ENCODE assay signal across 19 mouse cellular contexts in the genomic region with DNA sequence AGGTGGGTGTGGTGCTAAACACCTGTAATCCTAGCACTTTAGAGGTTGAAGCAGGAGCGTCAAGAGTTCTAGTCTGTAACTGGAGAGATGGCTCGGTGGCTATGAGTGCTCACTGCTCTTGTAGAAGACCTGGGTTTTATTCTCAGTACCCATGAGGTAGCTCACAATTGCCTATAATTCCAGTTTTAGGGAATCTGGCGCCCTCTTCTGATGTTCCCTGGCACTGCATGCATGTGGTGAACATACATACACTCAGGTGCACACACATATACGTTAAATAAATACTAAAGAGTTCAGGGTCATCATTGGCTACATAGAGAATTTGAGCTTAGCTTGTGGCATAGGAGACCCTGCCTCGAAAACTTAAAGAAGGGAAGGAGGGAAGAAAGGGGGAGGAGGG. TPM values are rescaled to one million over a fixed set of nuclear protein-coding genes. Genes with fewer than 3 reads are reported as not detected.
DNase-seq lines count a peak whose midpoint lies in the region; ATAC-seq and TF ChIP-seq lines count a peak whose summit lies in the region.
"Had no signal": no experiment of that assay in that cellular context is flagged by ENCODE, and none has a peak within 500 bp of the region (broad histone marks: within the 10 kb centered on the region; RNA-seq: fewer than 3 reads in every experiment).

No protein-coding gene starts in this region.

- H3K9me3 ChIP-seq in heart, postnatal 0 days (replicated peaks; ENCODE audit: control insufficient read depth, low read length): 0 out of 2 replicates have a peak, but pooled peaks cover 7% of the 10 kb centered on the region
- H3K9me3 ChIP-seq in heart, embryonic 11.5 days (replicated peaks; ENCODE audit: control insufficient read depth, low read length): no peaks in the 10 kb centered on the region
- H3K9me3 ChIP-seq in liver, postnatal 0 days (ENCODE audit: low read length): no peaks in the 10 kb centered on the region
- H3K9me3 ChIP-seq: limb, embryonic 12.5 days had no signal

- no peak overlapping the region for H3K27ac ChIP-seq in heart, postnatal 0 days (ENCODE audit: low read depth)
- no peak overlapping the region for H3K27ac ChIP-seq in heart, embryonic 11.5 days (ENCODE audit: low read depth, low read length)
- H3K27ac ChIP-seq in liver, postnatal 0 days (ENCODE audit: low read depth): no peak overlapping the region
- H3K27ac ChIP-seq: limb, embryonic 12.5 days; liver, embryonic 12.5 days had no signal

- no peaks in the 10 kb centered on the region for H3K27me3 ChIP-seq in heart, postnatal 0 days (ENCODE audit: control insufficient read depth, insufficient read depth, low read length)
- no peaks in the 10 kb centered on the region for H3K27me3 ChIP-seq in heart, embryonic 11.5 days (ENCODE audit: control insufficient read depth, insufficient read depth, low read length)
- no peaks in the 10 kb centered on the region for H3K27me3 ChIP-seq in liver, postnatal 0 days (ENCODE audit: insufficient read depth, low read length)
- H3K27me3 ChIP-seq: limb, embryonic 12.5 days; liver, embryonic 12.5 days had no signal

- 0 out of 2 replicates have a peak, but pooled peaks have one; percentile 3 for TF ChIP-seq CTCF in heart, postnatal 0 days (IDR thresholded peaks at IDR 0.05; ENCODE audit: low read depth)
- 0 out of 2 replicates have a peak, but pooled peaks have one; percentile 13 for TF ChIP-seq CTCF in liver, postnatal 0 days (IDR thresholded peaks at IDR 0.05; ENCODE audit: low read depth)

- 92% methylated on average over 5 of the region's 5 CpGs for WGBS in heart, postnatal 0 days
- 83% methylated on average over 5 of the region's 5 CpGs for WGBS in heart, embryonic 11.5 days (ENCODE audit: insufficient replicate concordance)
- WGBS in liver, postnatal 0 days (ENCODE audit: insufficient replicate concordance): 83% methylated on average over 5 of the region's 5 CpGs

- H3K4me3 ChIP-seq in heart, postnatal 0 days (ENCODE audit: low read depth, low read length): no peak overlapping the region
- H3K4me3 ChIP-seq in heart, embryonic 11.5 days (ENCODE audit: low read depth, low read length): no peak overlapping the region
- no peak overlapping the region for H3K4me3 ChIP-seq in liver, postnatal 0 days (ENCODE audit: low read depth, low read length)
- H3K4me3 ChIP-seq: limb, embryonic 12.5 days; liver, embryonic 12.5 days had no signal

- H3K4me1 ChIP-seq in heart, postnatal 0 days (ENCODE audit: control insufficient read depth, insufficient read depth): peaks cover 18% of the 10 kb centered on the region
- peaks cover 12% of the 10 kb centered on the region for H3K4me1 ChIP-seq in heart, embryonic 11.5 days (ENCODE audit: control insufficient read depth, insufficient read depth, low read length)
- no peaks in the 10 kb centered on the region for H3K4me1 ChIP-seq in liver, postnatal 0 days (ENCODE audit: insufficient read depth)
- H3K4me1 ChIP-seq: liver, embryonic 12.5 days had no signal

- H3K36me3 ChIP-seq in heart, postnatal 0 days (replicated peaks; ENCODE audit: control insufficient read depth, insufficient read depth, low read length): no peaks in the 10 kb centered on the region
- H3K36me3 ChIP-seq in heart, embryonic 11.5 days (ENCODE audit: control insufficient read depth, insufficient read depth, low read length): no peaks in the 10 kb centered on the region; the same call in 1 of the 2 replicates
- H3K36me3 ChIP-seq in liver, postnatal 0 days (replicated peaks; ENCODE audit: insufficient read depth, low read length): no peaks in the 10 kb centered on the region
- H3K36me3 ChIP-seq: G1E; limb, embryonic 12.5 days; liver, embryonic 12.5 days had no signal

- no peak for DNase-seq in heart, postnatal 0 days (ENCODE audit: low spot score)
- no peak for DNase-seq in liver, postnatal 0 days
- no peak for DNase-seq in liver
- DNase-seq in ZHBTc4 (ENCODE audit: low read depth, low spot score): peak; percentile 62
- no peak for DNase-seq in adrenal gland, postnatal 36 days
- DNase-seq in gastrocnemius, postnatal 25 days: no peak
- DNase-seq: cerebellum, adult 11 months; cerebellum, adult 9-11 months; gastrocnemius, postnatal 36 days; kidney, adult 8-10 months; kidney, postnatal 25 days; lung, adult 2 months; lung, postnatal 14 days; thymus, adult 2 months had no signal

- H3K9ac ChIP-seq in heart, postnatal 0 days (replicated peaks; ENCODE audit: low read depth, low read length): no peak overlapping the region
- no peak overlapping the region for H3K9ac ChIP-seq in heart, embryonic 11.5 days (ENCODE audit: low read depth, low read length)
- H3K9ac ChIP-seq in liver, postnatal 0 days (replicated peaks): no peak overlapping the region
- H3K9ac ChIP-seq: limb, embryonic 12.5 days; liver, embryonic 12.5 days had no signal

- no peak overlapping the region for H3K4me2 ChIP-seq in heart, postnatal 0 days (ENCODE audit: low read depth, low read length)
- no peak overlapping the region for H3K4me2 ChIP-seq in heart, embryonic 11.5 days
- H3K4me2 ChIP-seq in liver, postnatal 0 days (ENCODE audit: low read depth, low read length): no peak overlapping the region
- H3K4me2 ChIP-seq: limb, embryonic 12.5 days; liver, embryonic 12.5 days had no signal

- ATAC-seq in heart, postnatal 0 days (ENCODE audit: insufficient read depth, low read depth): no peak
- no peak for ATAC-seq in heart, embryonic 11.5 days (replicated peaks; ENCODE audit: insufficient number of reproducible peaks, low FRiP score, low TSS enrichment)
- no peak for ATAC-seq in liver, postnatal 0 days
- ATAC-seq: liver, embryonic 12.5 days had no signal

- no peak for TF ChIP-seq EP300 in heart, postnatal 0 days (IDR thresholded peaks at IDR 0.05; ENCODE audit: low read depth)
- TF ChIP-seq EP300 in liver, postnatal 0 days (IDR thresholded peaks at IDR 0.05; ENCODE audit: low read depth): no peak

RNA-seq across cellular contexts. Expression of a gene that starts 35.6 kb away (rescaled TPM):
- not detected in 2 replicates for total RNA-seq in heart, postnatal 0 days (2014; rRNA removed; ENCODE audit: low replicate concordance)
- polyA plus RNA-seq in heart, postnatal 0 days (2015; fragmentation: Nextera tagmentation; extraction: Ambion mirVana): 1.7 and 2.3 TPM in 2 replicates
- 0.25 and 0.60 TPM in 2 replicates for polyA plus RNA-seq in heart, embryonic 11.5 days (2014; fragmentation: Nextera tagmentation; extraction: Ambion mirVana)
- polyA plus RNA-seq in liver, postnatal 0 days (2015; fragmentation: Nextera tagmentation; extraction: Ambion mirVana): 5.5 and 6.3 TPM in 2 replicates
- total RNA-seq in adrenal gland, postnatal 36 days (2021): not detected
- total RNA-seq in gastrocnemius, postnatal 25 days (2021): under 1 TPM; 0.48 to 0.49 TPM
- total RNA-seq: adrenal gland, postnatal 4 days; G1E had no signal
- polyA plus RNA-seq: G1E had no signal
